26 mouse cellular contexts compared by ENCODE assay signal in genomic region chr4:127329046-127329445, GRCm38 (mm10). TPM values are rescaled to one million over a fixed set of nuclear protein-coding genes. Genes with fewer than 3 reads are reported as not detected.
A peak's percentile ranks its signal among the peaks of the same experiment; 100 is the strongest.
DNase-seq lines count a peak whose midpoint lies in the region; ATAC-seq lines count a peak whose summit lies in the region.
"Had no signal": no experiment of that assay in that cellular context is flagged by ENCODE, and none has a peak within 500 bp of the region (broad histone marks: within the 10 kb centered on the region; RNA-seq: fewer than 3 reads in every experiment).

No protein-coding gene starts in this region.

- peaks cover 28% of the 10 kb centered on the region for H3K27me3 ChIP-seq in intestine, embryonic 16.5 days (replicated peaks; ENCODE audit: control insufficient read depth, insufficient read depth, low read length)
- peaks cover 57% of the 10 kb centered on the region for H3K27me3 ChIP-seq in intestine, embryonic 15.5 days (replicated peaks)
- peaks cover 53% of the 10 kb centered on the region for H3K27me3 ChIP-seq in embryonic facial prominence, embryonic 15.5 days
- H3K27me3 ChIP-seq in stomach, embryonic 16.5 days (ENCODE audit: control insufficient read depth, insufficient read depth, low read length): peaks cover 36% of the 10 kb centered on the region

- no peak overlapping the region for H3K27ac ChIP-seq in intestine, embryonic 16.5 days (ENCODE audit: low read length)
- no peak overlapping the region for H3K27ac ChIP-seq in intestine, embryonic 15.5 days
- H3K27ac ChIP-seq in embryonic facial prominence, embryonic 15.5 days (replicated peaks): peak overlapping the region; percentile 82
- H3K27ac ChIP-seq in stomach, embryonic 16.5 days (ENCODE audit: low read length): no peak overlapping the region
- H3K27ac ChIP-seq: forebrain, embryonic 13.5 days; heart, embryonic 13.5 days; liver, embryonic 14.5 days; neural tube, embryonic 13.5 days had no signal

- H3K9me3 ChIP-seq in intestine, embryonic 16.5 days (ENCODE audit: control insufficient read depth, low read length): no peaks in the 10 kb centered on the region
- H3K9me3 ChIP-seq in intestine, embryonic 15.5 days: no peaks in the 10 kb centered on the region
- H3K9me3 ChIP-seq in embryonic facial prominence, embryonic 15.5 days (replicated peaks): no peaks in the 10 kb centered on the region
- no peaks in the 10 kb centered on the region for H3K9me3 ChIP-seq in stomach, embryonic 16.5 days (replicated peaks; ENCODE audit: control insufficient read depth, low read length)
- H3K9me3 ChIP-seq: forebrain, embryonic 13.5 days; heart, embryonic 13.5 days; megakaryocyte, embryonic 14.5 days; neural tube, embryonic 13.5 days had no signal

- peak; percentile 52 for DNase-seq in Muller cell, postnatal 12 days (ENCODE audit: inconsistent ontology term)
- DNase-seq in neural tube, embryonic 10.5 days (ENCODE audit: extremely low spot score, low spot score): no peak
- no peak for DNase-seq in adrenal gland, adult 8-10 months
- DNase-seq: adrenal gland, postnatal 10 days; cerebellum, adult 11-12 months; cerebellum, postnatal 25 days; heart, adult 11 months; heart, postnatal 36 days; layer of hippocampus, postnatal 36 days; lung, postnatal 10 days; right cerebral cortex, postnatal 4 days had no signal

- 23% methylated on average over 3 of the region's 3 CpGs for WGBS in intestine, embryonic 16.5 days
- 15% methylated on average over 3 of the region's 3 CpGs for WGBS in intestine, embryonic 15.5 days
- WGBS in embryonic facial prominence, embryonic 15.5 days: 2% methylated on average over 3 of the region's 3 CpGs
- 9% methylated on average over 3 of the region's 3 CpGs for WGBS in stomach, embryonic 16.5 days

- H3K9ac ChIP-seq in intestine, embryonic 16.5 days (ENCODE audit: low read depth, low read length): no peak overlapping the region
- no peak overlapping the region for H3K9ac ChIP-seq in intestine, embryonic 15.5 days
- no peak overlapping the region for H3K9ac ChIP-seq in embryonic facial prominence, embryonic 15.5 days
- no peak overlapping the region for H3K9ac ChIP-seq in stomach, embryonic 16.5 days (ENCODE audit: low read length)
- H3K9ac ChIP-seq: forebrain, embryonic 13.5 days; heart, embryonic 13.5 days; liver, embryonic 14.5 days; neural tube, embryonic 13.5 days had no signal

- no peak overlapping the region for H3K4me3 ChIP-seq in intestine, embryonic 16.5 days (ENCODE audit: low read length)
- H3K4me3 ChIP-seq in intestine, embryonic 15.5 days (replicated peaks): no peak overlapping the region
- H3K4me3 ChIP-seq in embryonic facial prominence, embryonic 15.5 days (replicated peaks): peak overlapping the region; percentile 36; the same call in 1 of the 2 replicates
- no peak overlapping the region for H3K4me3 ChIP-seq in stomach, embryonic 16.5 days (replicated peaks; ENCODE audit: low read length)
- H3K4me3 ChIP-seq: forebrain, embryonic 13.5 days; megakaryocyte, embryonic 14.5 days; neural tube, embryonic 13.5 days had no signal

- 0 out of 2 replicates have a peak overlapping the region, but pooled peaks have one; percentile 7 for H3K4me2 ChIP-seq in intestine, embryonic 16.5 days (ENCODE audit: low read depth, low read length)
- H3K4me2 ChIP-seq in intestine, embryonic 15.5 days (replicated peaks): no peak overlapping the region
- peak overlapping the region; percentile 52; the same call in 1 of the 2 replicates for H3K4me2 ChIP-seq in embryonic facial prominence, embryonic 15.5 days (replicated peaks)
- peak overlapping the region; percentile 41; the same call in 1 of the 2 replicates for H3K4me2 ChIP-seq in stomach, embryonic 16.5 days (ENCODE audit: low read depth, low read length)
- H3K4me2 ChIP-seq: neural tube, embryonic 13.5 days had no signal

- ATAC-seq in intestine, embryonic 16.5 days: no peak
- no peak for ATAC-seq in intestine, embryonic 15.5 days
- no peak for ATAC-seq in embryonic facial prominence, embryonic 15.5 days (ENCODE audit: insufficient number of reproducible peaks, low FRiP score, low TSS enrichment, low read depth)
- no peak for ATAC-seq in stomach, embryonic 16.5 days (ENCODE audit: insufficient read depth, low FRiP score)
- ATAC-seq: forebrain, embryonic 13.5 days; inflammation-experienced regulatory T-cells, adult 6 months had no signal

- H3K36me3 ChIP-seq in intestine, embryonic 16.5 days (ENCODE audit: control insufficient read depth, insufficient read depth, low read length): no peaks in the 10 kb centered on the region
- H3K36me3 ChIP-seq in intestine, embryonic 15.5 days: no peaks in the 10 kb centered on the region
- no peaks in the 10 kb centered on the region for H3K36me3 ChIP-seq in embryonic facial prominence, embryonic 15.5 days
- H3K36me3 ChIP-seq in stomach, embryonic 16.5 days (ENCODE audit: control insufficient read depth, insufficient read depth, low read length): no peaks in the 10 kb centered on the region
- H3K36me3 ChIP-seq: heart, embryonic 13.5 days; neural tube, embryonic 13.5 days had no signal

- H3K4me1 ChIP-seq in intestine, embryonic 16.5 days (ENCODE audit: control insufficient read depth, insufficient read depth, low read length): peaks cover 11% of the 10 kb centered on the region
- peaks cover 10% of the 10 kb centered on the region for H3K4me1 ChIP-seq in intestine, embryonic 15.5 days (replicated peaks)
- H3K4me1 ChIP-seq in embryonic facial prominence, embryonic 15.5 days: peaks cover 24% of the 10 kb centered on the region
- peaks cover 13% of the 10 kb centered on the region; the same call in 1 of the 2 replicates for H3K4me1 ChIP-seq in stomach, embryonic 16.5 days (ENCODE audit: control insufficient read depth, insufficient read depth, low read length)

RNA-seq across cellular contexts. Expression of gene Gjb3, which starts 1.6 kb away (rescaled TPM):
- 3.9 and 5.6 TPM in 2 replicates for polyA plus RNA-seq in intestine, embryonic 16.5 days (2015; fragmentation: Nextera tagmentation; extraction: Ambion mirVana)
- 4.1 and 4.2 TPM in 2 replicates for polyA plus RNA-seq in intestine, embryonic 15.5 days (2015; fragmentation: Nextera tagmentation; extraction: Ambion mirVana)
- 14.3 and 16.0 TPM in 2 replicates for polyA plus RNA-seq in embryonic facial prominence, embryonic 15.5 days (2015; fragmentation: Nextera tagmentation; extraction: Ambion mirVana)
- polyA plus RNA-seq in stomach, embryonic 16.5 days (2015; fragmentation: Nextera tagmentation; extraction: Ambion mirVana): 7.0 and 9.8 TPM in 2 replicates
- not detected for total RNA-seq in adrenal gland, adult 8-10 months (2022)
- total RNA-seq: gastrocnemius, adult 18-20 months; MEL had no signal
- polyA plus RNA-seq: forebrain, embryonic 13.5 days; heart, embryonic 13.5 days; neural tube, embryonic 13.5 days had no signal

RNA-seq across cellular contexts. Expression of gene Gja4, which starts 15.2 kb away (rescaled TPM):
- 17.2 and 17.9 TPM in 2 replicates for polyA plus RNA-seq in intestine, embryonic 16.5 days (2015; fragmentation: Nextera tagmentation; extraction: Ambion mirVana)
- 20.0 and 21.0 TPM in 2 replicates for polyA plus RNA-seq in intestine, embryonic 15.5 days (2015; fragmentation: Nextera tagmentation; extraction: Ambion mirVana)
- 17.7 and 17.8 TPM in 2 replicates for polyA plus RNA-seq in embryonic facial prominence, embryonic 15.5 days (2015; fragmentation: Nextera tagmentation; extraction: Ambion mirVana)
- 16.1 and 17.8 TPM in 2 replicates for polyA plus RNA-seq in stomach, embryonic 16.5 days (2015; fragmentation: Nextera tagmentation; extraction: Ambion mirVana)
- 1 to 10 TPM; 3.1 to 7.0 (median 4.5) TPM for total RNA-seq in adrenal gland, adult 8-10 months (2022)
- total RNA-seq: MEL had no signal

RNA-seq across cellular contexts. Expression of gene Gjb4, which starts 24.8 kb away (rescaled TPM):
- 0.09 TPM in 1 of 2 replicates, not detected in the other for polyA plus RNA-seq in intestine, embryonic 16.5 days (2015; fragmentation: Nextera tagmentation; extraction: Ambion mirVana)
- 0.16 TPM in 1 of 2 replicates, not detected in the other for polyA plus RNA-seq in intestine, embryonic 15.5 days (2015; fragmentation: Nextera tagmentation; extraction: Ambion mirVana)
- polyA plus RNA-seq in embryonic facial prominence, embryonic 15.5 days (2015; fragmentation: Nextera tagmentation; extraction: Ambion mirVana): 4.4 and 5.3 TPM in 2 replicates
- 1.3 and 2.4 TPM in 2 replicates for polyA plus RNA-seq in stomach, embryonic 16.5 days (2015; fragmentation: Nextera tagmentation; extraction: Ambion mirVana)
- not detected for total RNA-seq in adrenal gland, adult 8-10 months (2022)
- total RNA-seq: adrenal gland, postnatal 10 days; gastrocnemius, adult 18-20 months; heart, postnatal 36 days; left cerebral cortex, postnatal 25 days; MEL had no signal
- polyA plus RNA-seq: forebrain, embryonic 13.5 days; inflammation-experienced regulatory T-cells, adult 6 months; liver, embryonic 14.5 days; neural tube, embryonic 13.5 days; stomach, embryonic 14.5 days; thymus, postnatal 0 days had no signal

RNA-seq across cellular contexts. Expression of gene Gjb5, which starts 28.9 kb away (rescaled TPM):
- 0.73 and 0.88 TPM in 2 replicates for polyA plus RNA-seq in intestine, embryonic 16.5 days (2015; fragmentation: Nextera tagmentation; extraction: Ambion mirVana)
- 0.68 and 0.89 TPM in 2 replicates for polyA plus RNA-seq in intestine, embryonic 15.5 days (2015; fragmentation: Nextera tagmentation; extraction: Ambion mirVana)
- 2.3 and 3.4 TPM in 2 replicates for polyA plus RNA-seq in embryonic facial prominence, embryonic 15.5 days (2015; fragmentation: Nextera tagmentation; extraction: Ambion mirVana)
- 0.81 and 0.90 TPM in 2 replicates for polyA plus RNA-seq in stomach, embryonic 16.5 days (2015; fragmentation: Nextera tagmentation; extraction: Ambion mirVana)
- total RNA-seq in adrenal gland, adult 8-10 months (2022): under 1 TPM in 3 of 4 experiments, not detected in 1; 0.18 to 0.38 (median 0.21) TPM
- total RNA-seq: gastrocnemius, adult 18-20 months; layer of hippocampus, postnatal 36 days; left cerebral cortex, postnatal 25 days; MEL had no signal
- polyA plus RNA-seq: forebrain, embryonic 13.5 days; inflammation-experienced regulatory T-cells, adult 6 months had no signal
